ENCODE assay signal across 16 mouse cellular contexts in genomic region chr6:64650765-64651164, GRCm38 (mm10).
DNase-seq lines count a peak whose midpoint lies in the region; ATAC-seq and TF ChIP-seq lines count a peak whose summit lies in the region.
"Had no signal": no experiment of that assay in that cellular context is flagged by ENCODE, and none has a peak within 500 bp of the region (broad histone marks: within the 10 kb centered on the region; RNA-seq: fewer than 3 reads in every experiment).

No protein-coding gene starts in this region.

- WGBS in hindbrain, embryonic 15.5 days, result 21% methylated on average over 7 of the region's 7 CpGs
- WGBS in hindbrain, embryonic 10.5 days, result 22% methylated on average over 7 of the region's 7 CpGs
- 10% methylated on average over 7 of the region's 7 CpGs for WGBS in forebrain, embryonic 16.5 days
- 8% methylated on average over 7 of the region's 7 CpGs for WGBS in midbrain, embryonic 11.5 days
- WGBS in stomach, postnatal 0 days, result 29% methylated on average over 7 of the region's 7 CpGs

- no peak overlapping the region for H3K9ac ChIP-seq in hindbrain, embryonic 15.5 days
- no peak overlapping the region for H3K9ac ChIP-seq in forebrain, embryonic 16.5 days (replicated peaks; ENCODE audit: low read depth, low read length)
- H3K9ac ChIP-seq in midbrain, embryonic 11.5 days (ENCODE audit: low read length), result no peak overlapping the region
- H3K9ac ChIP-seq in stomach, postnatal 0 days (ENCODE audit: low read length), result no peak overlapping the region
- H3K9ac ChIP-seq: limb, embryonic 15.5 days had no signal

- H3K4me1 ChIP-seq in hindbrain, embryonic 15.5 days (replicated peaks), result peaks cover 9% of the 10 kb centered on the region; the same call in 1 of the 2 replicates
- peaks cover 31% of the 10 kb centered on the region for H3K4me1 ChIP-seq in hindbrain, embryonic 10.5 days (replicated peaks)
- peaks cover 12% of the 10 kb centered on the region; the same call in 1 of the 2 replicates for H3K4me1 ChIP-seq in forebrain, embryonic 16.5 days (replicated peaks; ENCODE audit: control insufficient read depth, insufficient read depth, low read length)
- H3K4me1 ChIP-seq in midbrain, embryonic 11.5 days (ENCODE audit: control insufficient read depth, insufficient read depth, low read length), result peaks cover 9% of the 10 kb centered on the region
- no peaks in the 10 kb centered on the region for H3K4me1 ChIP-seq in stomach, postnatal 0 days (replicated peaks; ENCODE audit: control insufficient read depth, insufficient read depth)
- H3K4me1 ChIP-seq: limb, embryonic 15.5 days had no signal

- no peak for TF ChIP-seq EP300 in stomach, postnatal 0 days (optimal IDR thresholded peaks at IDR 0.05)

- H3K27me3 ChIP-seq in hindbrain, embryonic 15.5 days, result no peaks in the 10 kb centered on the region
- no peaks in the 10 kb centered on the region for H3K27me3 ChIP-seq in hindbrain, embryonic 10.5 days (ENCODE audit: insufficient read depth, poor library complexity, severe bottlenecking)
- H3K27me3 ChIP-seq in forebrain, embryonic 16.5 days (replicated peaks; ENCODE audit: control insufficient read depth, insufficient read depth, low read length), result no peaks in the 10 kb centered on the region
- H3K27me3 ChIP-seq in midbrain, embryonic 11.5 days (ENCODE audit: control insufficient read depth, insufficient read depth, low read length), result no peaks in the 10 kb centered on the region
- no peaks in the 10 kb centered on the region for H3K27me3 ChIP-seq in stomach, postnatal 0 days (ENCODE audit: control insufficient read depth, insufficient read depth, low read length)
- H3K27me3 ChIP-seq: limb, embryonic 15.5 days had no signal

- peak; percentile 24; the same call in 1 of the 2 replicates for ATAC-seq in hindbrain, embryonic 15.5 days (ENCODE audit: low FRiP score, low read depth)
- ATAC-seq in forebrain, embryonic 16.5 days, result no peak
- peak; percentile 23; the same call in 1 of the 2 replicates for ATAC-seq in midbrain, embryonic 11.5 days (ENCODE audit: low FRiP score)
- ATAC-seq in stomach, postnatal 0 days (ENCODE audit: low FRiP score, low TSS enrichment), result no peak

- H3K9me3 ChIP-seq in hindbrain, embryonic 15.5 days, result no peaks in the 10 kb centered on the region
- no peaks in the 10 kb centered on the region for H3K9me3 ChIP-seq in hindbrain, embryonic 10.5 days
- no peaks in the 10 kb centered on the region for H3K9me3 ChIP-seq in forebrain, embryonic 16.5 days (ENCODE audit: control insufficient read depth, low read length)
- H3K9me3 ChIP-seq in midbrain, embryonic 11.5 days (ENCODE audit: control insufficient read depth, low read length), result no peaks in the 10 kb centered on the region
- H3K9me3 ChIP-seq in stomach, postnatal 0 days (ENCODE audit: control insufficient read depth, low read length), result no peaks in the 10 kb centered on the region
- H3K9me3 ChIP-seq: limb, embryonic 15.5 days had no signal

- H3K27ac ChIP-seq in hindbrain, embryonic 15.5 days (replicated peaks), result no peak overlapping the region
- no peak overlapping the region for H3K27ac ChIP-seq in hindbrain, embryonic 10.5 days
- no peak overlapping the region for H3K27ac ChIP-seq in forebrain, embryonic 16.5 days (ENCODE audit: low read length)
- H3K27ac ChIP-seq in midbrain, embryonic 11.5 days (ENCODE audit: low read depth, low read length), result no peak overlapping the region
- H3K27ac ChIP-seq in stomach, postnatal 0 days (replicated peaks), result no peak overlapping the region
- H3K27ac ChIP-seq: limb, embryonic 15.5 days; macrophage had no signal

- no peak for DNase-seq in hindbrain, embryonic 10.5 days (ENCODE audit: low spot score)
- DNase-seq in embryo, embryonic 10.5 days (ENCODE audit: low spot score), result peak; percentile 28
- DNase-seq in midbrain, embryonic 11.5 days (ENCODE audit: low spot score, missing footprints), result peak; percentile 85
- DNase-seq in frontal cortex, postnatal 10 days (ENCODE audit: low spot score in 2 of 2), result no peak
- DNase-seq in thymus, postnatal 25 days, result no peak
- DNase-seq in stomach, postnatal 0 days (ENCODE audit: low spot score), result no peak
- DNase-seq: adrenal gland, postnatal 36 days; gastrocnemius, postnatal 14 days; heart, postnatal 14 days; lung, adult 18-20 months; right cerebral cortex, postnatal 14 days; thymus, adult 18-20 months had no signal

- H3K4me3 ChIP-seq in hindbrain, embryonic 15.5 days, result no peak overlapping the region
- no peak overlapping the region for H3K4me3 ChIP-seq in hindbrain, embryonic 10.5 days
- H3K4me3 ChIP-seq in forebrain, embryonic 16.5 days (replicated peaks; ENCODE audit: low read length), result no peak overlapping the region
- H3K4me3 ChIP-seq in midbrain, embryonic 11.5 days (ENCODE audit: low read depth, low read length), result no peak overlapping the region
- no peak overlapping the region for H3K4me3 ChIP-seq in stomach, postnatal 0 days (ENCODE audit: low read depth, low read length)
- H3K4me3 ChIP-seq: limb, embryonic 15.5 days had no signal

- no peaks in the 10 kb centered on the region for H3K36me3 ChIP-seq in hindbrain, embryonic 15.5 days
- no peaks in the 10 kb centered on the region for H3K36me3 ChIP-seq in hindbrain, embryonic 10.5 days
- H3K36me3 ChIP-seq in forebrain, embryonic 16.5 days (ENCODE audit: control insufficient read depth, insufficient read depth), result no peaks in the 10 kb centered on the region
- H3K36me3 ChIP-seq in midbrain, embryonic 11.5 days (ENCODE audit: control insufficient read depth, insufficient read depth, low read length), result no peaks in the 10 kb centered on the region
- H3K36me3 ChIP-seq in stomach, postnatal 0 days (ENCODE audit: control insufficient read depth, insufficient read depth, low read length), result no peaks in the 10 kb centered on the region
- H3K36me3 ChIP-seq: limb, embryonic 15.5 days had no signal

- no peak for TF ChIP-seq CTCF in stomach, postnatal 0 days (IDR thresholded peaks at IDR 0.05; ENCODE audit: low read depth)

- H3K4me2 ChIP-seq in hindbrain, embryonic 15.5 days, result no peak overlapping the region
- peak overlapping the region; percentile 7 for H3K4me2 ChIP-seq in forebrain, embryonic 16.5 days (ENCODE audit: low read length)
- H3K4me2 ChIP-seq in midbrain, embryonic 11.5 days, result peak overlapping the region; percentile 27
- no peak overlapping the region for H3K4me2 ChIP-seq in stomach, postnatal 0 days (replicated peaks; ENCODE audit: low read depth)
- H3K4me2 ChIP-seq: limb, embryonic 15.5 days had no signal

Comparison
In these comparisons a context has a peak if more than half of its experiments do, and no peak if none do; other contexts are left out.
1. ATAC-seq: peak in hindbrain, embryonic 15.5 days (single experiment) and midbrain, embryonic 11.5 days (single experiment); none in forebrain, embryonic 16.5 days (single experiment) and stomach, postnatal 0 days (single experiment).
2. H3K4me2 ChIP-seq: peak in forebrain, embryonic 16.5 days (single experiment) and midbrain, embryonic 11.5 days (single experiment); none in hindbrain, embryonic 15.5 days (single experiment) and stomach, postnatal 0 days (single experiment).
3. DNase-seq: peak in embryo, embryonic 10.5 days (single experiment) and midbrain, embryonic 11.5 days (single experiment); none in hindbrain, embryonic 10.5 days (single experiment), frontal cortex, postnatal 10 days (0 of 2), thymus, postnatal 25 days (single experiment) and stomach, postnatal 0 days (single experiment).